Mouse (Mus musculus): ENCODE data around the gene Mrps21.
"Not testable (repeated sequence)": the region's sequence is repeated elsewhere in the genome, so short reads cannot be mapped to it uniquely, and the experiment has no call there.

Mrps21 gene

GRCm38 (mm10) chr3:95871392-95871867 is at the start of gene Mrps21:
Gene Mrps21 (minus strand): TSS chr3:95871519.
- DNase-seq (ENCODE audit: extremely low read depth, insufficient read length, low spot score) = peak; percentile 90

- not testable (repeated sequence) for DNase-seq (ENCODE audit: extremely low read depth, insufficient read length, low spot score)
These were observed 49.2 kb upstream of the Mrps21 start for GRCm38 (mm10) chr3:95920532-95920931.

- no peak for DNase-seq (ENCODE audit: extremely low read depth, insufficient read length, low spot score)
These were observed 45.4 kb upstream of the Mrps21 start for GRCm38 (mm10) chr3:95916760-95917159.

- no peak for DNase-seq (ENCODE audit: extremely low read depth, insufficient read length, low spot score)
These were observed 43.4 kb upstream of the Mrps21 start for GRCm38 (mm10) chr3:95914706-95915105.

GRCm38 (mm10) chr3:95907613-95908012 is 36.3 kb upstream of the Mrps21 start:
- DNase-seq (ENCODE audit: extremely low read depth, insufficient read length, low spot score) = peak; percentile 63

GRCm38 (mm10) chr3:95906860-95907259 is 35.5 kb upstream of the Mrps21 start:
- no peak for DNase-seq (ENCODE audit: extremely low read depth, insufficient read length, low spot score)

GRCm38 (mm10) chr3:95905940-95906492 is 34.7 kb upstream of the Mrps21 start:
- DNase-seq (ENCODE audit: extremely low read depth, insufficient read length, low spot score) = no peak

- no peak for DNase-seq (ENCODE audit: extremely low read depth, insufficient read length, low spot score)
These were observed 34.0 kb upstream of the Mrps21 start for GRCm38 (mm10) chr3:95905146-95905939.

GRCm38 (mm10) chr3:95904568-95904967 is 33.2 kb upstream of the Mrps21 start, which contains the start of gene Car14:
Gene Car14 (minus strand): TSS chr3:95904691.
- no peak for DNase-seq (ENCODE audit: extremely low read depth, insufficient read length, low spot score)

- DNase-seq (ENCODE audit: extremely low read depth, insufficient read length, low spot score) = no peak
These were observed 32.6 kb upstream of the Mrps21 start for GRCm38 (mm10) chr3:95903753-95904502.

GRCm38 (mm10) chr3:95902643-95903042 is 31.3 kb upstream of the Mrps21 start:
- DNase-seq (ENCODE audit: extremely low read depth, insufficient read length, low spot score) = no peak

GRCm38 (mm10) chr3:95902373-95902625 is 31.0 kb upstream of the Mrps21 start:
- DNase-seq (ENCODE audit: extremely low read depth, insufficient read length, low spot score) = no peak

- DNase-seq (ENCODE audit: extremely low read depth, insufficient read length, low spot score) = no peak
These were observed 30.5 kb upstream of the Mrps21 start for GRCm38 (mm10) chr3:95901616-95902372.

- no peak for DNase-seq (ENCODE audit: extremely low read depth, insufficient read length, low spot score)
These were observed 28.6 kb upstream of the Mrps21 start for GRCm38 (mm10) chr3:95899800-95900524.

- not testable (repeated sequence) for DNase-seq (ENCODE audit: extremely low read depth, insufficient read length, low spot score)
These were observed 24.2 kb upstream of the Mrps21 start for GRCm38 (mm10) chr3:95895501-95895900.

GRCm38 (mm10) chr3:95894317-95895160 is 23.2 kb upstream of the Mrps21 start:
- DNase-seq (ENCODE audit: extremely low read depth, insufficient read length, low spot score) = peak; percentile 59

GRCm38 (mm10) chr3:95893606-95894316 is 22.4 kb upstream of the Mrps21 start, which contains the start of gene Aph1a:
Gene Aph1a (plus strand): TSS chr3:95893969.
- DNase-seq (ENCODE audit: extremely low read depth, insufficient read length, low spot score) = peak; percentile 92

- no peak for DNase-seq (ENCODE audit: extremely low read depth, insufficient read length, low spot score)
These were observed 21.8 kb upstream of the Mrps21 start for GRCm38 (mm10) chr3:95893126-95893525.

All from 3134 (cell line).